Mouse (Mus musculus): ENCODE data around the gene March6. TPM values are rescaled to one million over a fixed set of nuclear protein-coding genes. Genes with fewer than 3 reads are reported as not detected.

March6 gene
- polyA plus RNA-seq (2015; fragmentation: Nextera tagmentation; extraction: Ambion mirVana): 15.4 and 16.5 TPM in 2 replicates

DNA sequence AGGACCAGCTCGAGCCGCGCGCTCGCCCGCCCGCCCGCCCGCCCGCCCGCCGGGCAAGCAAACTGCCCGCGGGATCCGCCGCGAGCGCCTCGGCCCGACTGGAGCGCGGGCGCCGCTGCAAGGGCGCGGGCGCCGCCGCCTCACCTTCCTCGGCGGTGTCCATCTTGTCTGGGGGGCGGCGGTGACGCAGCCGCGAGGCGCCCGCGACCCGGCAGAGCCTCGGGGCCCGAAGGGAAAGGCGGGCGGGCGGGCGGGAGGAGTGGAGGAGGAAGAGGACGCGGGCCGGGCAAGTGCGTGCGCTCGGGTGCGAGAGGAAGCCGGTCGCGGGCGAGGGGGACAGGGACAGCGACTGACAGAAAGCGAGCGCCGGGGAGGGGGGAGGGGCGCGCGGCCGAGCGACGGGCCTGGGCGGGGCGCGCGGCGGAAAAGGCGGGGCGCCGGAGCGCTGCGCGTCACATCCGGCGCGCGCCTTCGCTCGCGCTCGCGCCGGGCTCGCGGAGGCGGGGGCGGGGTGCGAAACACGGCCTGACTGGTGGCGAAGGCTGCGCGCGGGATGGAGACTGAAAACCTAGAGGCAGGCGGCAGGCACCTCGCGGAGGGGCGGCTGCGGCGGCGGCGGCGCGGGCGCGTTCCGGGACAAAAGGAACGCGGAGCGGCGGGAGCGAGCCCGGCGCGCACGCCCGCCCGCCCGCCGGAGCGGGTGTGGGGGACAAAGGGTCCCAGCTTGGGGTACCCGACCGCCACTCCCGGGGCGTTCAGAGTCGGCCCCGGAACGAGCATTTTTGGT, at the start of gene March6:
TSS of gene March6 (minus strand) at position 395 of the 787 bp plus-strand sequence.
- H3K27ac ChIP-seq (ENCODE audit: low read depth, low read length): peak within 1 kb of the TSS; percentile 100
- H3K27me3 ChIP-seq (replicated peaks; ENCODE audit: control insufficient read depth, insufficient read depth, low read length): no peaks in the 10 kb centered on the region
- H3K4me1 ChIP-seq (replicated peaks; ENCODE audit: control insufficient read depth, insufficient read depth, low read length): no peaks in the 10 kb centered on the region
- peak; percentile 92 for ATAC-seq
- no peaks in the 10 kb centered on the region for H3K36me3 ChIP-seq (ENCODE audit: control insufficient read depth, insufficient read depth)
- peak within 1 kb of the TSS; percentile 91 for H3K4me3 ChIP-seq (ENCODE audit: low read depth, low read length)
- peak within 1 kb of the TSS; percentile 98 for H3K9ac ChIP-seq (ENCODE audit: low read depth, low read length)
- no peak for TF ChIP-seq CTCF (IDR thresholded peaks at IDR 0.05; ENCODE audit: low read depth)
- H3K9me3 ChIP-seq (ENCODE audit: control insufficient read depth): no peaks in the 10 kb centered on the region
- under 1% methylated on average over 82 of the region's 132 CpGs for WGBS
- peak within 1 kb of the TSS; percentile 81 for H3K4me2 ChIP-seq (replicated peaks; ENCODE audit: low read depth)

DNA sequence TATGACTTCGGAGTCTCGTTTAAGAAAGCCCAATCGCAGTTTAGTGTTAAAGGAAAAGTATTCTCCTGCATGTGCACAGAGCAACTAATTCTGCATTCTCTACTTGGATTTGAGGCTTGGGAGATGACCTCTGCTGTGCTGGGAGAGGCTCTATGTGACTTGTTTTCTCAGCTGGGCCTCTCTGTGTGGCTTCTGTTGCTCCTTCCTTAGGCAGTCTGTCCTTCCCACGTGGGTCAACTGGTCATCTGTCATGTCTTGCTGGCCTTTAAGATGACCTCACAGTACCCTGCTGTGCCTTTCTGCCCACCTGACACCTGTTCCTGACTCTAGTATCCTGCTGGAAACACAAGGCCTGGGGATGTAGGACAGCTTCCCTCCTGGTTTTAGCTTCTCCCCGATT, 45.2 kb upstream of the March6 start:
- no peak for ATAC-seq
- H3K9me3 ChIP-seq (ENCODE audit: control insufficient read depth): no peaks in the 10 kb centered on the region
- no peaks in the 10 kb centered on the region for H3K27me3 ChIP-seq (replicated peaks; ENCODE audit: control insufficient read depth, insufficient read depth, low read length)
- 0 out of 2 replicates have a peak, but pooled peaks cover 3% of the 10 kb centered on the region for H3K36me3 ChIP-seq (ENCODE audit: control insufficient read depth, insufficient read depth)
- no peak for TF ChIP-seq CTCF (IDR thresholded peaks at IDR 0.05; ENCODE audit: low read depth)
- H3K4me2 ChIP-seq (replicated peaks; ENCODE audit: low read depth): no peak overlapping the region
- 0 out of 2 replicates have a peak, but pooled peaks cover 6% of the 10 kb centered on the region for H3K4me1 ChIP-seq (replicated peaks; ENCODE audit: control insufficient read depth, insufficient read depth, low read length)
- H3K4me3 ChIP-seq (ENCODE audit: low read depth, low read length): no peak overlapping the region
- H3K27ac ChIP-seq (ENCODE audit: low read depth, low read length): no peak overlapping the region
- no peak overlapping the region for H3K9ac ChIP-seq (ENCODE audit: low read depth, low read length)
- 86% methylated on average over 5 of the region's 5 CpGs for WGBS

- Histone ChIP-seq H3K4me3 (ENCODE audit: low read depth, low read length) (no peak overlapping the region), H3K9ac (ENCODE audit: low read depth, low read length) (no peak overlapping the region), H3K36me3 (ENCODE audit: control insufficient read depth, insufficient read depth) (0 out of 2 replicates have a peak, but pooled peaks cover 3% of the 10 kb centered on the region), H3K4me2 (replicated peaks; ENCODE audit: low read depth) (no peak overlapping the region), H3K9me3 (ENCODE audit: control insufficient read depth) (no peaks in the 10 kb centered on the region), H3K27ac (ENCODE audit: low read depth, low read length) (no peak overlapping the region), H3K4me1 (replicated peaks; ENCODE audit: control insufficient read depth, insufficient read depth, low read length) (0 out of 2 replicates have a peak, but pooled peaks cover 6% of the 10 kb centered on the region), H3K27me3 (replicated peaks; ENCODE audit: control insufficient read depth, insufficient read depth, low read length) (no peaks in the 10 kb centered on the region)
- no peak for TF ChIP-seq CTCF (IDR thresholded peaks at IDR 0.05; ENCODE audit: low read depth)
- ATAC-seq: no peak
These were observed 42.8 kb upstream of the March6 start for GRCm38 (mm10) chr15:31573692-31574091.

DNA sequence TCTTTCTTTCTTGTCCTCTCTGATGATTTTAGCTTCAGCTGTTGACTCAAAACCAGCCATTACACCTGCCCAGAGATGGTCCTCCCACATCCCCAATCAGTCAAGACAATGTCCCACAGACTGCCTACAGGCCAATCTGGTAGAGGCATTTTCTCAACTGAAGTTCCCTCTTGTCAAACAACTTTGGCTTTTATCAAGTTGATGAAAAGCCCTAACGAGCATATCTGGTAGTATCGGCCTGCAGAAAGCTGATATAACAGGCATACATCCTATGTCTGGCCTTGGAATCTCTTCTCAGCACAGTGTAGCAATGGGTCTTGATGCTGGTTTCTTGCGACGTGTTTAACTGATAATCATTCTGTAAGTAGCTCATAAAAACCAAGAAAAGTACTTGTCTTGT, 42.4 kb upstream of the March6 start:
- peaks cover 6% of the 10 kb centered on the region; the same call in 1 of the 2 replicates for H3K4me1 ChIP-seq (replicated peaks; ENCODE audit: control insufficient read depth, insufficient read depth, low read length)
- no peak overlapping the region for H3K9ac ChIP-seq (ENCODE audit: low read depth, low read length)
- no peak for ATAC-seq
- no peak for TF ChIP-seq CTCF (IDR thresholded peaks at IDR 0.05; ENCODE audit: low read depth)
- H3K4me3 ChIP-seq (ENCODE audit: low read depth, low read length): no peak overlapping the region
- WGBS: 73% methylated on average over 4 of the region's 4 CpGs
- H3K36me3 ChIP-seq (ENCODE audit: control insufficient read depth, insufficient read depth): 0 out of 2 replicates have a peak, but pooled peaks cover 3% of the 10 kb centered on the region
- H3K27ac ChIP-seq (ENCODE audit: low read depth, low read length): no peak overlapping the region
- H3K27me3 ChIP-seq (replicated peaks; ENCODE audit: control insufficient read depth, insufficient read depth, low read length): no peaks in the 10 kb centered on the region
- H3K9me3 ChIP-seq (ENCODE audit: control insufficient read depth): no peaks in the 10 kb centered on the region
- H3K4me2 ChIP-seq (replicated peaks; ENCODE audit: low read depth): no peak overlapping the region

- 87% methylated on average over 16 of the region's 16 CpGs for WGBS
- H3K27ac ChIP-seq (ENCODE audit: low read depth, low read length): peak overlapping the region; percentile 73; the same call in 1 of the 2 replicates
- peaks cover 6% of the 10 kb centered on the region; the same call in 1 of the 2 replicates for H3K4me1 ChIP-seq (replicated peaks; ENCODE audit: control insufficient read depth, insufficient read depth, low read length)
- no peak overlapping the region for H3K4me3 ChIP-seq (ENCODE audit: low read depth, low read length)
- H3K9ac ChIP-seq (ENCODE audit: low read depth, low read length): no peak overlapping the region
- H3K9me3 ChIP-seq (ENCODE audit: control insufficient read depth): no peaks in the 10 kb centered on the region
- H3K36me3 ChIP-seq (ENCODE audit: control insufficient read depth, insufficient read depth): 0 out of 2 replicates have a peak, but pooled peaks cover 3% of the 10 kb centered on the region
- no peaks in the 10 kb centered on the region for H3K27me3 ChIP-seq (replicated peaks; ENCODE audit: control insufficient read depth, insufficient read depth, low read length)
- no peak for TF ChIP-seq CTCF (IDR thresholded peaks at IDR 0.05; ENCODE audit: low read depth)
- H3K4me2 ChIP-seq (replicated peaks; ENCODE audit: low read depth): no peak overlapping the region
- no peak for ATAC-seq
These were observed 41.3 kb upstream of the March6 start for GRCm38 (mm10) chr15:31571906-31572722.

DNA sequence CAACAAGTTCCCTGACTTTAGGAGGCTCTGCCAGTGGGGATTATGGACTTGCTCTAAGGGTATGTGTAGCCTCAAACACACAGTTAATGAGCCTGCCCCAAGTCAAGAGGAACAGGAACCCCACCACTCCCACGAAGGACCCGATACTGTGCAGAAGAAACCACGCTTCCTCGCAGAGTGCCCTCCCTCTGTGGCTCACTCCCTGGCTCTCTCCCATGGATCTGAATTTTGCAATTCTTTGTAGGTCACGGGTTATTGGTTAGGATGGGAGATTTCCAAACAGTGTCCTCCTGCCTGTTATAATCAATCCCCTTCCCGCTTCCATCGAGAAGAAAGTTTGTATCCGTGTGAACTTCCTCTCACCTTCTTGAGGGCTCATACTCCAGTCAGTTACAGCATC, 40.1 kb upstream of the March6 start:
- no peak for TF ChIP-seq CTCF (IDR thresholded peaks at IDR 0.05; ENCODE audit: low read depth)
- no peaks in the 10 kb centered on the region for H3K27me3 ChIP-seq (replicated peaks; ENCODE audit: control insufficient read depth, insufficient read depth, low read length)
- H3K4me3 ChIP-seq (ENCODE audit: low read depth, low read length): no peak overlapping the region
- 0 out of 2 replicates have a peak, but pooled peaks cover 3% of the 10 kb centered on the region for H3K36me3 ChIP-seq (ENCODE audit: control insufficient read depth, insufficient read depth)
- no peak overlapping the region for H3K9ac ChIP-seq (ENCODE audit: low read depth, low read length)
- no peaks in the 10 kb centered on the region for H3K9me3 ChIP-seq (ENCODE audit: control insufficient read depth)
- H3K4me1 ChIP-seq (replicated peaks; ENCODE audit: control insufficient read depth, insufficient read depth, low read length): peaks cover 6% of the 10 kb centered on the region; the same call in 1 of the 2 replicates
- H3K4me2 ChIP-seq (replicated peaks; ENCODE audit: low read depth): 0 out of 2 replicates have a peak overlapping the region, but pooled peaks have one; percentile 27
- no peak for ATAC-seq
- WGBS: 86% methylated on average over 8 of the region's 8 CpGs
- peak overlapping the region; percentile 73 for H3K27ac ChIP-seq (ENCODE audit: low read depth, low read length)

All from intestine, postnatal 0 days (tissue).